Mouse (Mus musculus) E14TG2a.4 (cell line): ENCODE measurements around the gene Slc35c2.

Experiments
- H3K27me3 ChIP-seq: 2 replicates; pipeline ENCODE4 v1.6.1; 2014; ENCODE audit warnings: low read length, control low read depth; ENCODE audit not compliant: insufficient read depth
- H3K36me3 ChIP-seq: 2 replicates; pipeline ENCODE4 v1.6.1; 2014; ENCODE audit warnings: low read length, control low read depth; ENCODE audit not compliant: insufficient read depth
- H3K4me1 ChIP-seq: replicated peaks from 2 replicates; pipeline ENCODE4 v1.6.1; 2014; ENCODE audit warnings: low read depth, low read length, control low read depth
- H3K4me3 ChIP-seq: replicated peaks from 2 replicates; pipeline ENCODE4 v1.5.1; 2014; ENCODE audit warnings: mild to moderate bottlenecking, low read length
- H3K9me3 ChIP-seq: 2 replicates; pipeline ENCODE4 v1.6.1; 2014; ENCODE audit warnings: low read length, control low read depth
- CTCF ChIP-seq: conservative IDR thresholded peaks from 2 replicates; pipeline ENCODE4 v1.5.1; 2014; ENCODE audit warnings: low read length
- NANOG ChIP-seq: IDR thresholded peaks from 2 replicates; pipeline ENCODE4 v1.6.1; 2014; ENCODE audit warnings: borderline replicate concordance, low read length, mixed read lengths
- POU5F1 ChIP-seq: IDR thresholded peaks from 2 replicates; pipeline ENCODE4 v1.6.1; 2014; ENCODE audit warnings: low read length, borderline replicate concordance

Gene Slc35c2

DNA sequence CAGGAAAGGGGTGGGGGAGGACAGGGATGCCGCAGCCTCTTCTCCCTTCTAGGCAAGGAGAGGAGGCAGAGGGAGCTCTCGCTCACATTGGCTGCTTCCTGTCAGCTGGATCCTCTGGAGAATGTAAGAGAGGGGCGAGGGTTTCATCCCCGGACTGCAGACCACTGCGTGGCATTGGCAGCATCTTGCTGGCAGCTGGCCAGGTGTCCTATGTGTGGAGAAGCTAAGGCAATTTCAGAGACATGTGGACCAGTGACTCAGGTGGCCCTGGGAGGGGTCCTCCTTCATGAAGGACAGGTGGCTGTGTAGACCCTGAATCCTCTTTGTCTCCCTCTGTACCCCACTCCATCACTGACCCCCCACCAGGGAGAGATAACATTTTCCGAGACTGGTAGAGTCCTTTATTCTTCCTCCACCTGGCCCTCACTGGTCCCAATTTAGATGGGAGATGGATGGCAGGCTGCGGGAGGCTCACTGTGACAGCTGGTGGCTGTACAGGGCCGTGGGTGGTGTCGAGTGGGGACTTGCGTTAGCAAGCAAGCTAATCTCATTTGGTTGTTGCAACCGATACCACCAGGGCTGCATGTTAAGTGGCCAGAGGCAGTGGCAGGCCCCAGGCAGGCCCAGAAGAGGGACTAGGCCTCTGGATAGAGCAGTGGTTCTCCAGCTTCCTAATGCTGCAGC lies 30.4 kb downstream of the Slc35c2 start:
- no peak for TF ChIP-seq POU5F1
- no peak for TF ChIP-seq CTCF
- TF ChIP-seq NANOG, result no peak
- Histone ChIP-seq H3K9me3 (no peaks in the 10 kb centered on the region), H3K4me1 (peaks cover 16% of the 10 kb centered on the region), H3K36me3 (no peaks in the 10 kb centered on the region), H3K27me3 (peaks cover 38% of the 10 kb centered on the region), H3K4me3 (no peak overlapping the region)

DNA sequence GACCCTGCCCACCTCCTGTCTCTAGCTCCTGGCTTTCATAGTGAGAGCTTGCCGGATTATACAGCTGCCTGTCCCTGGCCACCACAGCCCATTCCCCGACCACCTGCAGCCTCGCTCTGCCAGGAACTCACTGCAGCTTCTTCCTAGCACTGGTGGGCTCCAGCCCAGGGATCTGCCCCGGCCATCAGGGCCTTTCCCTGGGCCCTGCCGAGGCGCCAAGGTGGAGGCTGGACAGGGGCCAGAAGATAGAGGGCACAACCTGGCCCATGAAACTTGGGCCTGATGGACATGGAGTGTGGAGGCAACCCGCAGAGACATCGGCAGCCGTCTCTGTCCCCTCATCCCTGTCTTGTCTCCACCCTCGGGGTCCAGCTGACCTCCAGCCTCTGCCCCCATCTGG lies 31.5 kb downstream of the Slc35c2 start:
- peaks cover 45% of the 10 kb centered on the region for H3K27me3 ChIP-seq
- peaks cover 16% of the 10 kb centered on the region for H3K4me1 ChIP-seq
- H3K4me3 ChIP-seq, result no peak overlapping the region
- TF ChIP-seq NANOG (no peak), CTCF (no peak), POU5F1 (no peak)
- no peaks in the 10 kb centered on the region for H3K36me3 ChIP-seq
- H3K9me3 ChIP-seq, result no peaks in the 10 kb centered on the region

DNA sequence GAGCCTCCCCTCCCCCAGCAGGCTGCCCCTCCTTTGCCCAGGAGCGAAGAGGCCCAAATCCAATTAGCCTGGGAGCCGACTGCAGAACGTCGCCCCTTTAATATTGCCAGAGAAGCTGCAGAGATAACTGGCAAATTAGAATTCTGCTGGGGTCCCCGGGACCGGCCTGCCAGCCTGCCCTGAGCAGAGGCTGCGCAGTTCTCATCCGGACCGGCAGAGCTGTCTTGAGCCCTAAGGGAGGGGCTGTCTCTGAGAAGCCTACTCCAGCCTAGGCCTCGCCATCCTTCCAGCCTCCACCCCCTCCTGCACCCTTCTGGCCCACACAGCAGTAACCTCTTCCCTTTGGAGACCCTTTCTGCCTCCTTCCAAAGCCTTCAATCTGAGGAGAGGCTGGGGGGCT lies 33.8 kb downstream of the Slc35c2 start:
- H3K9me3 ChIP-seq, result no peaks in the 10 kb centered on the region
- no peak for TF ChIP-seq CTCF
- TF ChIP-seq POU5F1, result no peak
- no peak for TF ChIP-seq NANOG
- H3K4me3 ChIP-seq, result no peak overlapping the region

DNA sequence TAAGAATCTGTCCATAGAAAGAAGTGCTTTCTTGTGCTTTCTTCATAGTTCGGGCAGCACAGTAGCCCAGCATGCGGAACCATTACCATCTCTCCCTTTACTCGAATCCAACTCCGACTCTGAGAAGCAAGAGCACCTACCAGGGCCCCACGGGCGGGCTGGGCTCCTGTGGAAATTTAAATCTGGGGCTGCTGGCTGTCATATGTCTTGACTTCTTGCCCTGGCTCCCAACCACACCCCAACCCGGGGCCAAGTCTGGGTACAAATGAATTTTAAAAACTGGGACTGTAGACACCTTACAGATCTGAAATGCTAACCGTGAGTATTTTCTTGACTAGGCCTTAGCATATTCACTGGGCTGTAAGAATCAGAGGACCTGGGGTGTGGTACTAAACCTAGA lies 34.4 kb downstream of the Slc35c2 start:
- Histone ChIP-seq H3K4me3 (no peak overlapping the region), H3K4me1 (peaks cover 22% of the 10 kb centered on the region), H3K36me3 (no peaks in the 10 kb centered on the region), H3K9me3 (no peaks in the 10 kb centered on the region), H3K27me3 (peaks cover 52% of the 10 kb centered on the region)
- no peak for TF ChIP-seq CTCF
- TF ChIP-seq POU5F1, result no peak
- TF ChIP-seq NANOG, result no peak

More for the DNA sequence above, 33.8 kb downstream of the Slc35c2 start:
- H3K27me3 ChIP-seq, result peaks cover 55% of the 10 kb centered on the region
- peaks cover 22% of the 10 kb centered on the region for H3K4me1 ChIP-seq
- H3K36me3 ChIP-seq, result no peaks in the 10 kb centered on the region

DNA sequence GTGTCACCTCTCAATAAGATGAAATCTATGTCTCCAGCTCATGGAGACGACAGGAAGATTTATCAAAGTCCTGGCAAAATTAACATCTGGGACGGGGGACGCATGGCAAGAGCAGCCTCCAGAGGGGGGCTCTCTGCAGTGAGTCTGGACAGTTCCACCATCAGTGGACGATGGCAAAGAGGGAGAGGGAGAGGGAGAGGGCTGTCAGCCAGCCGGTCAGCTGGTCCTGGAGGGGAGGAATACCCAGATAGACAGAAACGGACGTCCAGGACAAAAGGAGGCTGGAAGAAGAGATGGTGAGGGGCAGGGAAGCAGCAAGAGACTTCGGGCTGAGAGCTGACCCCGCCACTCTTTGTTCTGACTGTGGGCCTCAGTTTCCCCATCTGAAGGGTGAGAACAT lies 34.9 kb downstream of the Slc35c2 start:
- no peak for TF ChIP-seq NANOG
- Histone ChIP-seq H3K4me3 (no peak overlapping the region), H3K4me1 (peaks cover 22% of the 10 kb centered on the region), H3K9me3 (no peaks in the 10 kb centered on the region), H3K36me3 (no peaks in the 10 kb centered on the region), H3K27me3 (peaks cover 50% of the 10 kb centered on the region)

DNA sequence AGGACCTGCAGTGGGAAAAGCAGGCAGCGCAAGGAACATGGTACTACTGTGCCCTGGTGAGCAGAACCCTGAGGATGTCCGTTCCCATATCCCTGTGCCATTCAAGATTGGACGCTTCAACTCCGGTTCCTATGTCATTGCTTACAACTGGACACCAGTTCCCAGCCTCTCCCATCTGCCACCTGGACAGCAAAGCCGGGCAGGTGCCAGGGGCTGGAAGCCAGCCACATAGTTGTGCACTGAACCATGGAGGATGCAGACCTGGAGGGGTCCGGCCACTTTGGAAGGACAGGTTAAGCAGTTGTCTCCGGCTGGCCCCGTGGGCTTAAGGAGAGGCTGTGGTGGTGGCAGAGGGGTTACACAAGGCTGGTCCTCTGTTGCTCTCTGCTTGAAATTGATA lies 35.3 kb downstream of the Slc35c2 start:
- H3K4me1 ChIP-seq, result peaks cover 26% of the 10 kb centered on the region
- no peak overlapping the region for H3K4me3 ChIP-seq
- no peaks in the 10 kb centered on the region for H3K9me3 ChIP-seq
- no peaks in the 10 kb centered on the region for H3K36me3 ChIP-seq
- peaks cover 48% of the 10 kb centered on the region for H3K27me3 ChIP-seq
- no peak for TF ChIP-seq CTCF
- TF ChIP-seq POU5F1, result no peak
- no peak for TF ChIP-seq NANOG

DNA sequence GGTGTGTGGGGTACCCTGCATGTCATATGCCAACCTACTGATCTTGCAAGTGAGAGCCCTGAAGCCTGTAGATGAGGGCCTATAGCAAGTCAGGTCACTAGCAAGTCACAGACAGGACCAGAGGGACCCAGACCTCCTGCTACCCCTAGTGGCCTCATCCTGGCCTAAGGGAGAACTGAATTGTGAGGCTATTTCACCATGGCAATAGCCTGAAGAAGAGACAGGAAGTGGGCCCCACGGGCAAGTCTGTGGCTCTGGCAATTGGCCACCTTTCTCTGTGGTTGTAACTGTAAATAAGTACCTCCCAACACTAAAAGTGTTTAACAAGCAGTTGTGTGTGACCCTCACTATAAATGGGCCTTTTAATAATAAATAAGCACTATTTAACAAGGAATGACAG lies 36.8 kb downstream of the Slc35c2 start:
- peaks cover 36% of the 10 kb centered on the region for H3K27me3 ChIP-seq
- no peaks in the 10 kb centered on the region for H3K9me3 ChIP-seq
- H3K4me3 ChIP-seq, result no peak overlapping the region
- H3K36me3 ChIP-seq, result no peaks in the 10 kb centered on the region
- TF ChIP-seq NANOG (no peak), CTCF (no peak), POU5F1 (no peak)
- H3K4me1 ChIP-seq, result peaks cover 32% of the 10 kb centered on the region

DNA sequence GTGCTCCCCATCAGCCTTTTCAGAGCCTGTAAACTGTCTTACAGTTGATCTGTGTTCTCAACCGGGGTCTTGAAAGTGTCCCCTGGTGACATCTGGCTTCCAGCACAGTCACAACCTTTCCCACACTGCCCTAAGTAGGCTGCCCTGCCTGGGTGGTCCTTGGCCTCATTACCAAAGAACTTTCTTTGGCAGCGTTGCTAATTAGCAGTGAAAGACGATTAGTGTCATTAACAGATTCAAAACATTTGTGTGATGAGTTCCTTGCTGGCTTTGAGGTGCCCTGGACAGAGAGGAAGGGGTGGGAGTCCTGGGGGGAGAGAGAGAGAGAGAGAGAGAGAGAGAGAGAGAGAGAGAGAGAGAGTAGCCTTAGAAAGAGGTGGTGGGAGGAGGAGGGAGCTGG lies 38.7 kb downstream of the Slc35c2 start:
- Histone ChIP-seq H3K4me3 (no peak overlapping the region), H3K27me3 (peaks cover 46% of the 10 kb centered on the region), H3K4me1 (peaks cover 21% of the 10 kb centered on the region), H3K36me3 (no peaks in the 10 kb centered on the region), H3K9me3 (0 out of 2 replicates have a peak, but pooled peaks cover 3% of the 10 kb centered on the region)
- no peak for TF ChIP-seq NANOG
- TF ChIP-seq POU5F1, result no peak

DNA sequence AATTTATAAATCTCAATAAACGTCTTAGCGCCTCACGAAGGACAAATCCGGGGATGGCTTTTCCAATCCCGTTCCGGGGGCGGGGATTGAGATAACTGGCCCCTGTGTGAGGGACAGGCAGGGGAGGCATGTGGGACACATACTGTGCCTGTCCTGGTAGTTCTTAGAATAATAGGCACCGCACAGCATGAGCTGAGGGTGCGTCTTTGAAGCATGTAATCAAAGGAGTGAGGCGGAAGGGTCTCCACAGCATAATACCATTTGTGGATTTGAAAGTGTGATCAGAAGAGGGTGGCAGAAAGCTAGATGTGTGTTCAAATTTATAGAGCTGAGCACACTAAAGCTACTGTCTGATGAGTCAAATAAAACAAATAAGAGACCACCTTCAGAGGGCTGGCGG lies 41.3 kb downstream of the Slc35c2 start:
- peaks cover 28% of the 10 kb centered on the region for H3K4me1 ChIP-seq
- no peaks in the 10 kb centered on the region for H3K36me3 ChIP-seq
- no peak overlapping the region for H3K4me3 ChIP-seq
- 0 out of 2 replicates have a peak, but pooled peaks cover 3% of the 10 kb centered on the region for H3K9me3 ChIP-seq
- H3K27me3 ChIP-seq, result peaks cover 50% of the 10 kb centered on the region
- TF ChIP-seq NANOG (no peak), CTCF (no peak), POU5F1 (no peak)
